Mouse (Mus musculus): ENCODE data around the gene Cend1.

Cend1 gene

DNA sequence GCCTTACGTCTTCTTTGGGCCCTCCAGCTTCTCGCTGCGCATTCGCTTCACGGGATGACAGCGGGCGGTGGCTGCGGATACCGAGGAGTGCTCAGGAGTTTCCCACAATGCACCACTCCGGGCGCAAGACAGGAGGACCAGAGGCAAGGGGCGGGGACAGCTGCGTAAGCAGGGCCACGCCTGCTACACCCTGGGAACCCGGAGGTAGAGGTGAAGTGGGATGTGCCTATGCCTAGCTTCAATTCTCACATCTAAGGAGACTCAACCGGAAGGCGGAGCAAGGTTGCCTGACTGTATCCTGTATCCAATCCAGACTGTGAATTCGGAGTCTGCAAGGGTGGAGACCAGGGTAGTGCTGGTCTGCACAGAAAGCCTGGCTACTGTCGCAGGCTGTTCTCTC, at the start of gene Cend1:
Gene Cend1, minus strand, starts transcription at position 182 of the 400 bp plus-strand sequence.
- CTCF ChIA-PET, result interaction anchor here (0.6 kb wide), 1 partner anchor 16 kb away, joined by 3 read pairs; no protein-coding TSS in a partner anchor

DNA sequence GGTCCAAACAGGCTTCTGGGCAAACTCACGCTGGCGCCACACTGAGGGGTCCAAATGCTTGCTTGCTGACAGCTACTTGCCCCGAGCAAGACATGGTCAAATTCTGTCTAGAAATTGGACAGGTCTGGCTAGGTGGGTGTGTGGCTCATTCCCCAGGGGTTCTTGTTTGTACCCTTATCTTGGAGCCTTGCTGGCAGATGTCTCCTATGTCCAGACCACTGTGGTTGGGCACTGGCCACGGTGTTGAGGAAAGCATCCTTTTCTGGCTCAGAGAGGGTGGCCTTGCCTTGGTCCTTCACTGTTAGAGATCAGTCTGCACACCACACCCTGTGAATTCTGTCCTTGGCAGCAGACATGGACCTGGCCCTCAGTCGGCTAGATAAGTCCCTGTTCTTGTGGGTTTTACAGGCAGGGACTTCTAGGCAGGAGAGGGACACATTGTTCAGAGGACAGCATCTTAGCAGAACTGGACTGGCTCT, 49.0 kb upstream of the Cend1 start:
- CTCF ChIA-PET, result no interaction called here

DNA sequence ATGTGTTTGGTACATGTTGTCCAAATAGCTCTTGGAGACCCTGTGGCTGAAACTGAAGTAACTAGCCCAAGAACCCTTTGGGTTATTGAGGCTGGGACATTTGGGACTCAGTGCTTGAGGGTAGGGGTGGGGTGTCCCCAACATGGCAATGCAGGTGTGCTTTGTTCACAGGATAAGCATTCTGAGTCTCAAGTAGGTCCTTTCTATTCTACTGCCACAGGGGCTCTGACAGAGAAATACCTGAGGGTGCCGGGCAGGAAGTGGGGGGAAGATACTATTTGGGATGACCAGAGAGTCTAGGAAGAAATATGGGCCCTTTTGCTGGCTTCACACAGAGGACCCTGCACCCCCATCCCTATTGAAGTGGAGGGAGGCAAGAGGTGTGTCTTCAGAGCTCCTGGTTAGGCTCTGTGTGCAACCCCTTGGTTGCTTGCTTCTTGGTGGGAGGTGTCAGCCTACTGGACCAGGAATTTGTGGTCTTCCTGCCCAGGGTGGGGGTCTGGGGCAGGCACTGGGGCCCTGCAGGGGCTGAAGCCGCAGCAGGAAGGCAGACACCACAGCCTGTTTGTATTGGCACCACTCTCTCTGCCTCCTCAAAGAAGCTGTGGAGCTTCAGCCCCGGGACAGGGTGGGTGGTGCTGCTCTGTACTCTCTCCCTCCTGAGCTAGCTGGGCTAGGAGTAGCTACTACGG, 48.4 kb upstream of the Cend1 start:
- CTCF ChIA-PET, result interaction anchor here (0.5 to 0.6 kb wide), 2 partner anchors 39 to 859 kb away, joined by 3 to 5 read pairs; no protein-coding TSS in a partner anchor

DNA sequence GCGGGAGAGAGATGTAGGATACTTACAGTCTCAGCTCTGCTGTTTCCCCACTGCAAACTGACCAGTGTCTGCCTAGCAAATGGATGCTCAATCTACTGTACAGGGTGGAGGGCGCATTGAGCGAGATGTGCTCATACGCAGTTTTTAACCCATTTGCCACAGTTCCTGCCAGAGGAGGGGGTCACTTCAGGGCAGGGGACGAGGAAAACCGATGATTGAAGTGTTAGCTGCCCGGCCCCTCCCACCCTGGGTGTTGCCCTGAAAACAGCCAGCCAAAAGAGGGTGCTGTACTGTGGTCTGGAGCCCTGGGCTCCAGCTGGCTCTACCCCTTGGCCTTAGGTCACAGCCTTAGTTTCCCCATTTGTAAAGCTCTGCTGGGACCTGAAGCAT, 47.7 kb upstream of the Cend1 start:
- CTCF ChIA-PET, result no interaction called here

DNA sequence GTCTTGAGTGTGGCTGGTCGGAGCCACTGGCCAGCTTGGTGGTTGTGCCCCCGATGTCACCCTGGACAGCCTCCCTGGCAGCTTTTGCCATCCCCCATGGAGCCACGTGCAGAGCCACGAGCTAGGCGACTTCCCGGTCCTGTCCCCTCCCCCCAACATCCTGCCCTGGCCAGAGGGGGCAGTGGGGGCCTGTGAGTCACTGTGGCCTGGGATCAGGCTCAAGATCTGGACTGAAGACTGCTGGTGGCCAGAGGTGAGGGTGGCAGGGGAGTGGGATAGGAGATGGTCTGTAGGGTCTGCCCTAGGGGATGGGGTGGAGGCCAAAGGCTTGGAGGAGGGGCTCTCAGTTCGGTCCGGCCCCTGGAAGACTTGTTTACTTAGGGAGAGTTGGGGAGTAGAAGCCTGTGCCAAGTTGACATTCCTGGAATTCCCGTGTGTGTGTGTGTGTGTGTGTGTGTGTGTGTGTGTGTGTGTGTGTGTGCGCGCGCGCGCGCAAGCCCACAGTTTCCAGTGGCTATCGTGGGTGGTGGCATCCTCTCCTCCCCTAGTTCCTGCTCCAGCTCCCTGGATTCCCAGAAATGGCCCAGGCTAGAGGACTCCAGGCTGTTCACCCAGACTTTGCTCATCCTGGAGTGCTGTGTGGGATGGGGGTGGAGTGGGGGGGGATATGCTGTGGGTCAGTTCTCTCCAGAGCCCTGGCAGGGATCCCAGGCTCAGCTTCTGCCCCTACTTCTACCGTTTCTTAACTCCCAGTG, 47.1 kb upstream of the Cend1 start:
- CTCF ChIA-PET, result interaction anchor here (0.7 kb wide), 1 partner anchor 64 kb away, joined by 3 read pairs; no protein-coding TSS in a partner anchor

DNA sequence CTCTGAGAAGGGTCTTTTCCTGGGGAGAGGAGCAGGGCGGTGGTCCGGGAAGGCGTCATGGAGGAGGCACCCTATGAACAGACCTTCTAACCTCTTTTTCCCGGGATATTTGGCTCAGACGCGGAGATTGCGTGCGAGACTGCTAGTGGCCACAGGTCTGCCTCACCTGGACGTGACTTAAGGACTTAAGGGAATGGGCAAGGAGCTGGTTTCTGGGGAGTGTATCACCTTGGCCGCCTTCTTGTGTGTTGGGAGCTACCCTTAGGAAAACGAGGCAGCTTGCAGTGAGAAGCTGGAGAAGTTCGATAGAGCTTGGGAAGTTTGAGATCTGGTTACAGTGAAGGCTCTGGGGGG, 46.5 kb upstream of the Cend1 start:
- CTCF ChIA-PET, result interaction anchor here (0.7 kb wide), 1 partner anchor 65 kb away, joined by 3 read pairs; no protein-coding TSS in a partner anchor

DNA sequence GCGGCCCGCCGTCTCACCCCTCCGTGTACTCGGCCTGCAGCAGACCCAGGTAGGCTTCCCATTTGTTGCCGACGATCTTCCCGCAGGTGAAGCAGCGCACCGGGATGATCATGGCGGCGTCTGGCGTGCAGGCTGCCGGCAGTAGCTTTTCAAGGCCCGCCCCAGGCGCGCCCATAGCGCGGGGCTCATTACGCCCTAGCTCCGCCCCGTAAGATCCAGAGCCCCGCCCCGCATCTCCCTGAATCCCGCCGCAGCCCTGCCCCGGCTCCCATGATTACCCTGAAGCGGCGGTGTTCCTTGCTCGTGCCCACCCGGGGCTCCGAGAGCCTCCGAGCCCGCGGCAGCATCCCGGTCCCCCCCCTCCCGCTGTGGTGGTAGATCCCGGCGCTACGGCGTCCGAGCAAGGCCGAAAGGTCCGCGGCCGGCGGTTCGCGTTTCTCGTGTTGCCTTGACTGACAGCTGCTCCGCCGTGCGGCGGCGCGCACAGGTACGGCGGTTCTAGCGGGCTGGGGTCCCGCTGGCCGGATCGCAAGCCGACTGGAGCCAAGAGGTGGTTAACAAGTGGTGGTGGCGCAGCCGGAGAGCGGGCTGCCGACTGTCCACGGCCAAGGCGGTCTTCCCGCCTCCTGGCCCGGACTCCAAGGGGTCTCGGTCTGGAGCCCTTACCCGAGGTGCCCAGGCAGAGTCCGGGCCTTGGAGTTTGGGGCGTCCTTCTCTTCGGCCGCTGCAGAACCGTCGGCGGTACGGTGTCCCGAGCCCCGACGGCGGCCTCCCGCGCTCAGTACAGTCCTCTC, 45.9 kb upstream of the Cend1 start, which contains the start of the genes Polr2l and Tspan4:
Gene Polr2l, minus strand, starts transcription at position 122 of the 794 bp plus-strand sequence.
Gene Tspan4, plus strand, starts transcription at position 230 of the 794 bp plus-strand sequence.
- CTCF ChIA-PET, result interaction anchor here (0.7 kb wide), 1 partner anchor 65 kb away, joined by 3 read pairs; no protein-coding TSS in a partner anchor

DNA sequence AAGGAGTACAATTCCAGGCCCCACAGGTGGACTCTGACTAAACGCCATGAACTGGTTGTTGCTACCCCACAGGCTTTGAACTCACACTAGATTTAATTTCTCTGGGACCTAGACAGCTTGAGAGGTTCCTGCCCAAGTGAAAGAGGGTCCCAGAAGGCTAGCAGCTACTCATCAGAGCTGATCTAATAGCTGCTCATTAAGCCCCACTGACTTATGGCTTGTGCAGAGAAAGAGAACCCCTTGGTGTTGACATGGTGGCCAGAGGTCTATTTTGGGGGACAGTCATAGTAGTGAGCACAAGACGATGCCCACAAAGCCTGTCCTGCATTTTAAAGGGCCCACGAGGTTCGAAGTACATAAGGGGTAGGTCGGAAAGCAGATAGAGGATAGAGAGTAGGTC, 44.9 kb upstream of the Cend1 start:
- CTCF ChIA-PET, result interaction anchor here (0.6 kb wide), 1 partner anchor 1975 kb away, joined by 3 read pairs; no protein-coding TSS in a partner anchor

DNA sequence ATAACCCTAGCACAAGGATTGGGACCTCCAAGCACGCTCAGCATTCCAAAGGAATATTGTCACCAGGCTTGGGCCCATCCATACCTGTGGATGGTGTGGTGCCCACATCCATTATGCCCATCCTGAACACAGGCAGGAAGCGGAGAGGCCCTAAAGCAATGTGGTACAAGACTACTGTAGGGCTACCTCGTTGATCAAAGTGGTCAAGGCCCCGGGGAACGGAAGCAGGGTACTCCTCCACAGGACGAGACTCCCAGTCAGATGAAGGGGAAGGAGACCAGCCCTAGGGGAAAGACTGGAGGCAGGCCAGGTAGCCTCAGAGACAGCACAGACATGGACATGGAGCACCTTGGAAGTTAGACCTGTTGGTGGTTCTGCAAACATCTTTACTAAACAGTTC, 43.5 kb upstream of the Cend1 start:
- CTCF ChIA-PET, result no interaction called here

DNA sequence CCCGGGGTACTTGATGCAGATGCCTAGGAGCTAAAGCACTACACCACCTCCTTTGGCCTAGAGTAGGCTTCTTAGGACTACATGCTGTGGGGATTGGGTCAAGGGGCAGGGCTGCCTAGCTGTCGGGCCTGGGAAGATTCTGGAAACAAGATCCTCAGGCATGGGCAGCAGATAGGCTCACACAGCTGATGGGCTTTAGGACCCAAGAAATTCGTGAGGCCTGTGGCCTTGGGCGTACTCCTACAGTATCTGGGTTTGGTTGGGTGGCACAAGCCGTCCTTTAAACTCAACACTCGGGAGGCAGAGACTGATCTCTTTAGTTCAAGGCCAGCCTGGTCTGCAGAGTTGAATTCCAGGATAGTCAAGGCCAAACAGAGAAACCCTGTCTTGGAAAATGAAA, 42.9 kb upstream of the Cend1 start:
- CTCF ChIA-PET, result no interaction called here

DNA sequence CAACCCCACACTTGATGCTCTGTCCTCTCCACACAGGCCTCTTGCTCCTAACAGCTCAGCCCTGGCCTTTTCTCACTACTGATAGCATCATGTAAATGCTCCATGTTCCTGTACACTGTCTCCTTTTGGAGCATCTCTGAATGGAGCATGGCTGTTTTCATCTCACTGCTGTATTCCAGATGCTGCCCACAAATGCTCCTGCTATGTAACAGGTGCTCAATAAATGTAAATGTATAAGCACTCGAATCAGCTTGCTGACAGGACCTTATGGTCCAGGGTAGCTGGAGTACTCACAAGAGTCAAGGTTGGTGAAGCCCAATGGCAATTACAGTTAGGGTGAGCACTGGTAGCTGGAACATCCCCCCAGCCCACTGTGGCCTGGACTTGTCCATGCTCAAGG, 41.9 kb upstream of the Cend1 start:
- CTCF ChIA-PET, result interaction anchor here (1.1 kb wide), 1 partner anchor 10 kb away, joined by 6 read pairs; no protein-coding TSS in a partner anchor

DNA sequence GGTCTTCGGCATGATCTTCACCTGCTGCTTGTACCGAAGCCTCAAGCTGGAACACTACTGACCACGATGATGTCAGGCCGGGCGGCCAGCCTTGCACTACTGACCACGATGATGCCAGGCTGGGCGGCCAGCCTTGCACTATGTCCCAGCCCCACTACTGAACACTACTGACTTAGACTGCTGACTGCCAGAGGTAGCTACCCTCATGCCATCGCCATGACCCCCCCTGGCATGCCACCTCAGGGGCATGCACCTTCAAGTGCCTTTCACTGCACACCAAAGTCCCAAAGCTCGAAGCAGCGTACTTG, 41.3 kb upstream of the Cend1 start:
- CTCF ChIA-PET, result no interaction called here

DNA sequence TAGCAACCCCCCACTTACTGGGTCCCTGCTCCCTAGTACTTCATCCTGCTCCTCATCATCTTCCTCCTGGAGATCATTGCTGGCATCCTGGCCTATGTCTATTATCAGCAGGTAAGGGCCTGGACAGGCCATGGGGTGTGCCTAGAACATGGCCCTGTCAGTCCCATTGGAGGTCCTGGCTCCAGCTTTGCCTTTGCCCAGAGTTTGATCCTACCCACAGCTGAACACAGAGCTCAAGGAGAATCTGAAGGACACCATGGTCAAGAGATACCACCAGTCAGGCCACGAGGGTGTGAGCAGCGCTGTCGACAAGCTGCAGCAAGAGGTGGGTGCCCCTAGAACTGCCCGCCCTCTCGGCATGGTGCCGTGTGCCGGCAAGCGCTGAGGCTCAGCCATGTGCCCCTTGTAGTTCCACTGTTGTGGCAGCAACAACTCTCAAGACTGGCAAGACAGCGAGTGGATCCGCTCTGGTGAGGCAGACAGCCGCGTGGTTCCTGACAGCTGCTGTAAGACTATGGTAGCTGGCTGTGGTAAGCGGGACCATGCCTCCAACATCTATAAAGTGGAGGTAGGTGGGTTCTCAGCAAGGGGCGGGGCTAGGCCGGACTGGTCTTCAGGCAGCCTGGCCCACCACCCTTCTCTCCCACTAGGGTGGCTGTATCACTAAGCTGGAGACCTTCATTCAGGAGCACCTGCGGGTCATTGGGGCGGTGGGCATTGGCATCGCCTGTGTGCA, 40.8 kb upstream of the Cend1 start:
- CTCF ChIA-PET, result interaction anchor here (0.5 kb wide), 1 partner anchor 20 kb away, joined by 3 read pairs; no protein-coding TSS in a partner anchor

DNA sequence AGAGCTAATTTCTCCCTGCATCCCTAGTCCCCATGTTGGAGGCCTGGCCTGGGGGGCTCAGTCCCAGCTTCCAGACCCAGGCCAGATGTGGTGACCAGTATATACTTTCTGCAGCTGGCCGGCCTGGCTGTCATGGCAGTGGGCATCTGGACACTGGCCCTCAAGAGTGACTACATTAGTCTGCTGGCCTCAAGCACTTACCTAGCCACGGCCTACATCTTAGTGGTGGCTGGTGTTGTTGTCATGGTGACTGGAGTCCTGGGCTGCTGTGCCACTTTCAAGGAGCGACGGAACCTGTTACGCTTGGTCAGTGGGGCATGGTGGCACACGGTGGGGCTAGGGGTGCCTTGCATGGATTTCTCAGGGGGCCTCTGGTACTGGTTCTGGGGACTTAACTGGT, 40.1 kb upstream of the Cend1 start:
- CTCF ChIA-PET, result interaction anchor here (0.5 kb wide), 1 partner anchor 19 kb away, joined by 3 read pairs; no protein-coding TSS in a partner anchor

DNA sequence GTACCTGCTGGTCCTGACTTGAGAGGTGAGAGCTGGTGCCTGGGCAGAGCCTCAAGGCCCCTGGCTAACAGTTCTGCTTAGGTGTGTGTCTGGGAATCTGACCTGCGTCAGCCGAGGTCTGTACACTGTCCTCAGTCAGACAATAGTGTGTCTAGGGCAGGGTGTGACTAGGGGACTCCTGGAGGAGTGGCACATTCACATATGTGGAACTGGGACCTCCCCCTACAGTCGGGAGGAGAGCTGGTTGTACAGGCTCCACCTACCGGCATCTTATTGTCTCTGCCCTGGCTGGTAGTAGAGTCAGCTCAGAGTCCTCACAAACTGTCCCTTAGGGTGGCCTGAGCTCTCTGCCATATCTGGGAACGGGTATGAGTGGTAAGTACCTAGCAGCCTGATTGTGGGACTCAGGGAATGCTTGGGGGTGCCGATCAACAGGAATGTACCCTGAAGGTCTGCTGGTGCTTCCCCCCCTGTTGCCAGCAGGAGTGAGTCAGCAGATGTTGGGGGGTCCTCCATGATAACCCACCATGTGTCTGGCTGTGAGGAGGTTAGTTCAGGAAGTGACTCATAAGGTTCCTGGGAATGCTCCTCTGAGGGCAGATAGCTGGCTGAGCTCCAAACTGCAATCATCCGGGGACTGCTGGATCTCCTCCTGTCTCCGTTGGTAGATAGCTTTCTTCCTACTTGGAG, 39.4 kb upstream of the Cend1 start:
- CTCF ChIA-PET, result interaction anchor here (0.5 to 1.0 kb wide), 2 partner anchors 9 to 1350 kb away, joined by 3 to 11 read pairs; no protein-coding TSS in a partner anchor

DNA sequence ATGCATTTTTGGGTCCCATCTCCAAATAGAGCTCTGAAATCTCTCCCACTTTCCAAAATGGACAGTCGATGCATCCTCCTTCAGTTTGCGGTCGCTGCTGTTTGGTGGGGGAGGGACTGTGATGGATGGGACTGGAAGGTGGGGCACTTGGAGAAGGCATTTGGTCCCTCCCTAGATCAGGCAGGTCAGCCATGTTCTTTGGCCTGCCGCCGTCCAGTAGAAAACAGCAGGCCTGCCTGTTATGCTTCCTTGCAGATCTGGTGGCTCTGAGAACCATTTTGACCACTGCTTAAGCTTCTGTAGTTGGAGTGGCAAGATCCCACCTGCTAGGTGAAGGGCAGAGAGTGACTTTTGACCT, 38.9 kb upstream of the Cend1 start:
- CTCF ChIA-PET, result interaction anchor here (1.0 kb wide), 1 partner anchor 9 kb away, joined by 3 read pairs; no protein-coding TSS in a partner anchor

DNA sequence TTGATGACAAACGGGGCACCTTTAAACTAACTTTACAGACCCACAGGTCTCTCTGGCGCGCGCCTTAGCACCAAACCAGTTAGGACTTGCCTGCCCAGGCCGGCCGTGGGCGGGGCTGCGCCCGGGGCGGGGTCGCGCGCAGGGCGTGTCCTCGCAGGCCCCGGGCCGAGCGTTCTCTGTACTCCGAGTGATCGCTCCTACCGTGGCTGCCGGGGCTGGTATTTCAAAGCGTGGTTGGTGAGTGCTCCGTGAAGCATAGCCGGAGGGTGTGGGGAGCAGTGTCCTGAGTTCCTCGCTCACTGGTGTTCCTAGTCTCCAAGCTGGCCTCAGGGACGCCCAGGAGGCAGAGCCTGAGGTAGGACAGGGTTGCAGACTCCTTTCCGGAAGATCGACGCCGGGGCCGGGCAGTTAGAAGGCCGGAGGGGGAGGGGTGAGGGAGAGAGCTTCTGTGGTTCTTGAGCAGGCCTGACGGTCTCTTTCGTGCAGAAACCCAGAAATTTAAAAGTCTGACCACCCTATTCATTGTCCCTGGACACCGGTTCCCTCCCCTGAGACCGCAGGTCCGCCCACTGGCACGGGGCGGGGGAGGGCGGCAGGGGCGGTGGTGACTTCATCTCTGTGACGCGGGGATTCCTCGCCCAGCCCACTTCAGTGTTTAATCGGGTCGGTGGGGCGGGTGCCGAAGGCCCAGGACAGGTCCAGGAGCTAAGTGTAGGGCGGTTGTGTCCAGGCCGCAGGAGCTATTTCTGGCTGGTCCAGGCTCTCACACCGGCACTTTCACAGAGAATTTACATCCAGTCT, 38.1 kb upstream of the Cend1 start, which contains the start of gene Cd151:
Gene Cd151, plus strand, starts transcription at position 163 of the 801 bp plus-strand sequence.
- CTCF ChIA-PET, result interaction anchor here (0.6 to 1.0 kb wide), 2 partner anchors 8 to 17 kb away, joined by 3 read pairs; no protein-coding TSS in a partner anchor

DNA sequence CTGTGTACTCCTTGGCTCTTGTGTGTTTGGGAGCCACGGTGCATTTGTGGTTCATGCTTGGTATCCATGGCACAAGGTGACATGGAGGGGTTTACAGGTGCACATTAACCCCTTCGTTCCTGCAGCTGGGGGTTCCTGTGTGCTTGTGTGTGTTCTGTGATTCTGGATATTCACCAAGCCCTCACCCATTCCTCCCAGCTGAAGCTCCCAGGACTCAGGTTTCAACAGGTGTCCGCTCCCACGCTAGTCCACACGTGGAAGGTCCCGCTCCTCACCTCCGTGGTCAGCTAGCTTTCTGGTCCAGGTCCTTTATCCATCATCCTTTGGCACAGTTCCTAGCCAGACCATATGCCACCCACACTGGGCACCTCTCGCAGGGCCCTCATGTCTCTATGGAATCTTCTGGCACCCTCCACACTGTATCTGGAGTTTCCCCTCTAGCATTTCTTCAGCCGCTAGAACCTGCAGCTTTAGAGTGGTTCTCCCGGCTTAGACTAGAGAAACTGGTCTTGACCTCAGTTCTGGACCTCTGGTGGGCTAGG, 37.4 kb upstream of the Cend1 start:
- CTCF ChIA-PET, result interaction anchor here (0.6 kb wide), 1 partner anchor 16 kb away, joined by 3 read pairs; no protein-coding TSS in a partner anchor

DNA sequence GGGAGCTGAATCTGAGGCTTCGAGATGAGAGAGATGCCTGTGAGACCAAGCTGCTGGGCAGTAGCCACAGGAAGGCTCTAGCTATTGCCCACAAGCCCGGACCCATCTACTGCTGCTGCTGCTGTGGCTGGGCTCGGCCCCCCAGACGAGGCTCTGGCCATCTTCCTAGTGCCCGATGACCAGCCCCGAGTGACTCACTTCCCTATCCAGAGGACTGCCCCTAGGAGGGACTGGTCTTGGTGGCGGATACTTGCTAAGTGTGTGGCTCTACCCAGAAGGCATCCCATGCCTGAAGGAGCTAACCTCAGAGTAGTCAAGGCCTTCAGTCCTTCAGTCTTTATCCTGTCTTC, 36.7 kb upstream of the Cend1 start:
- CTCF ChIA-PET, result interaction anchor here (0.6 kb wide), 1 partner anchor 8 kb away, joined by 3 read pairs; no protein-coding TSS in a partner anchor
